Mouse (Mus musculus) MEL (cell line): ENCODE data around the gene 2610528J11Rik.

ENCODE experiments used
- CTCF ChIP-seq, 3 experiments: IDR thresholded peaks in 2 of 3; conservative IDR thresholded peaks in 1 of 3; 2 replicates each; pipeline ENCODE4 v1.5.1; 2011 to 2012; ENCODE audit warnings: low read length in 3 of 3, low read depth in 2 of 3, mild to moderate bottlenecking in 2 of 3, improper control_type of control experiment in 1 of 3, inconsistent platforms in 1 of 3, mixed read lengths in 1 of 3, moderate library complexity in 1 of 3; ENCODE audit not compliant: control insufficient read depth in 1 of 3, insufficient read depth in 1 of 3, poor library complexity in 1 of 3, severe bottlenecking in 1 of 3
- ELF1 ChIP-seq: IDR thresholded peaks from 2 replicates; pipeline ENCODE4 v1.6.1; 2014; ENCODE audit warnings: low read depth, mild to moderate bottlenecking, inconsistent platforms, low read length, improper control_type of control experiment, moderate library complexity
- EP300 ChIP-seq, 2 experiments: IDR thresholded peaks; 2 replicates each; pipeline ENCODE4 v1.6.1; 2011; ENCODE audit warnings: improper control_type of control experiment in 2 of 2, low read length in 2 of 2, low read depth in 1 of 2, mild to moderate bottlenecking in 1 of 2
- ETS1 ChIP-seq: IDR thresholded peaks from 2 replicates; pipeline ENCODE4 v1.6.1; 2012; ENCODE audit warnings: low read depth, mild to moderate bottlenecking, inconsistent platforms, low read length, improper control_type of control experiment, moderate library complexity
- JUND ChIP-seq: IDR thresholded peaks from 2 replicates; pipeline ENCODE4 v1.6.1; 2011; ENCODE audit warnings: low read depth, mild to moderate bottlenecking, improper control_type of control experiment, low read length
- MXI1 ChIP-seq: IDR thresholded peaks from 2 replicates; pipeline ENCODE4 v1.6.1; 2011; ENCODE audit warnings: mild to moderate bottlenecking, low read depth, low read length, improper control_type of control experiment
- NELFE ChIP-seq: IDR thresholded peaks from 2 replicates; pipeline ENCODE4 v1.6.1; 2011; ENCODE audit warnings: low read depth, low read length, improper control_type of control experiment
- NRF1 ChIP-seq: IDR thresholded peaks from 2 replicates; pipeline ENCODE4 v1.6.1; 2014; ENCODE audit warnings: low read depth, mild to moderate bottlenecking, inconsistent platforms, low read length, improper control_type of control experiment, moderate library complexity; ENCODE audit not compliant: poor library complexity, insufficient read depth, severe bottlenecking
- POLR2A ChIP-seq, 2 experiments: IDR thresholded peaks; 2 replicates each; pipeline ENCODE4 v1.6.1; 2011 to 2012; ENCODE audit warnings: low read length in 2 of 2, mild to moderate bottlenecking in 2 of 2, control low read depth in 1 of 2, improper control_type of control experiment in 1 of 2, low read depth in 1 of 2, moderate library complexity in 1 of 2; ENCODE audit not compliant: control insufficient read depth in 1 of 2, insufficient read depth in 1 of 2, poor library complexity in 1 of 2
- POLR2AphosphoS5 ChIP-seq: IDR thresholded peaks from 2 replicates; pipeline ENCODE4 v1.6.1; 2012; ENCODE audit warnings: low read depth, borderline replicate concordance, mild to moderate bottlenecking, inconsistent platforms, low read length, moderate library complexity, mixed read lengths
- RAD21 ChIP-seq: IDR thresholded peaks from 2 replicates; pipeline ENCODE4 v1.6.1; 2011; ENCODE audit warnings: mild to moderate bottlenecking, low read depth, low read length, improper control_type of control experiment
- TAL1 ChIP-seq: IDR thresholded peaks from 2 replicates; pipeline ENCODE4 v1.6.1; 2012; ENCODE audit warnings: mild to moderate bottlenecking, inconsistent platforms, low read length, moderate library complexity, mixed read lengths
- ZC3H11A ChIP-seq: IDR thresholded peaks from 2 replicates; pipeline ENCODE4 v1.6.1; 2012; ENCODE audit warnings: low read depth, mild to moderate bottlenecking, inconsistent platforms, low read length, improper control_type of control experiment

- TF ChIP-seq ELF1 = no peak
- no peak for TF ChIP-seq ETS1
- TF ChIP-seq POLR2AphosphoS5 = no peak
- no peak for TF ChIP-seq CTCF (IDR thresholded peaks at IDR 0.05 in 2 of 3, conservative IDR thresholded peaks at IDR 0.05 in 1 of 3; ENCODE audit: control insufficient read depth in 1 of 3, insufficient read depth in 1 of 3, low read depth in 2 of 3, low read length in 3 of 3, poor library complexity in 1 of 3, severe bottlenecking in 1 of 3)
- no peak for TF ChIP-seq EP300 (IDR thresholded peaks at IDR 0.05; ENCODE audit: low read depth in 1 of 2, low read length in 2 of 2)
- no peak for TF ChIP-seq POLR2A (IDR thresholded peaks at IDR 0.05; ENCODE audit: control insufficient read depth in 1 of 2, insufficient read depth in 1 of 2, low read depth in 1 of 2, low read length in 2 of 2, poor library complexity in 1 of 2)
- TF ChIP-seq RAD21 = no peak
- TF ChIP-seq NELFE = no peak
- no peak for TF ChIP-seq ZC3H11A
- TF ChIP-seq NRF1 = no peak
- no peak for TF ChIP-seq JUND
- TF ChIP-seq MXI1 = no peak
- no peak for TF ChIP-seq TAL1
Measured at GRCm38 (mm10) chr4:118527335-118527681, 509 bp downstream of the 2610528J11Rik start.
